Mouse (Mus musculus) midbrain, embryonic 16.5 days (tissue): Measurements from ENCODE around the gene 1810010D01Rik. TPM values are rescaled to one million over a fixed set of nuclear protein-coding genes. Genes with fewer than 3 reads are reported as not detected.
A peak's percentile ranks its signal among the peaks of the same experiment; 100 is the strongest.

Experiments
- ATAC-seq: fragments of 200-750 bp; cut with Nextera tagmentation; 2 replicates; pipeline ENCODE4 v1.8.0; 2017; ENCODE audit warnings: moderate TSS enrichment
- H3K27ac ChIP-seq: fragments of 300-500 bp; sonication (generic); 2 replicates; pipeline ENCODE4 v1.5.1; 2014; ENCODE audit warnings: mild to moderate bottlenecking, low read length, mixed read lengths
- H3K27me3 ChIP-seq: fragments of 300-500 bp; sonication (generic); 2 replicates; pipeline ENCODE4 v1.6.1; 2014; ENCODE audit warnings: low read depth, low read length, mixed read lengths; ENCODE audit not compliant: control insufficient read depth, insufficient read depth
- H3K36me3 ChIP-seq: fragments of 300-500 bp; sonication (generic); 2 replicates; pipeline ENCODE4 v1.6.1; 2014; ENCODE audit warnings: mild to moderate bottlenecking, low read length, moderate library complexity, mixed read lengths; ENCODE audit not compliant: control insufficient read depth, insufficient read depth
- H3K4me1 ChIP-seq: fragments of 300-500 bp; sonication (generic); 2 replicates; pipeline ENCODE4 v1.6.1; 2014; ENCODE audit warnings: mild to moderate bottlenecking, low read length, mixed read lengths; ENCODE audit not compliant: control insufficient read depth, insufficient read depth
- H3K4me2 ChIP-seq: fragments of 300-500 bp; sonication (generic); 2 replicates; pipeline ENCODE4 v1.6.1; 2014; ENCODE audit warnings: mild to moderate bottlenecking, low read length, mixed read lengths
- H3K4me3 ChIP-seq: fragments of 300-500 bp; sonication (generic); 2 replicates; pipeline ENCODE4 v1.5.1; 2014; ENCODE audit warnings: low read depth, mild to moderate bottlenecking, low read length, moderate library complexity, mixed read lengths
- H3K9ac ChIP-seq: fragments of 300-500 bp; sonication (generic); 2 replicates; pipeline ENCODE4 v1.6.1; 2014; ENCODE audit warnings: low read depth, low read length, mixed read lengths
- H3K9me3 ChIP-seq: fragments of 300-500 bp; sonication (generic); replicated peaks from 2 replicates; pipeline ENCODE4 v1.6.1; 2014; ENCODE audit warnings: mild to moderate bottlenecking, low read length, mixed read lengths; ENCODE audit not compliant: control insufficient read depth, poor library complexity, severe bottlenecking
- WGBS: fragments of 180-500 bp; shearing (Covaris S2); extraction: QIAGEN DNeasy Blood & Tissue Kit; methylation state at CpG from one replicate; pipeline ENCODE4 v1.1.7; 2014; 5-methylcytosine and 5-hydroxymethylcytosine counted together
- polyA plus RNA-seq: library from polyadenylated mRNA; unstranded; fragments of >200 nt; fragmentation: Nextera tagmentation; extraction: Ambion mirVana; gene quantifications from 2 replicates; pipeline ENCODE4 v1.2.1, GENCODE M21; 2015

The 1810010D01Rik gene
- polyA plus RNA-seq, 1 experiment from 2014 or later = 0.36 TPM

DNA sequence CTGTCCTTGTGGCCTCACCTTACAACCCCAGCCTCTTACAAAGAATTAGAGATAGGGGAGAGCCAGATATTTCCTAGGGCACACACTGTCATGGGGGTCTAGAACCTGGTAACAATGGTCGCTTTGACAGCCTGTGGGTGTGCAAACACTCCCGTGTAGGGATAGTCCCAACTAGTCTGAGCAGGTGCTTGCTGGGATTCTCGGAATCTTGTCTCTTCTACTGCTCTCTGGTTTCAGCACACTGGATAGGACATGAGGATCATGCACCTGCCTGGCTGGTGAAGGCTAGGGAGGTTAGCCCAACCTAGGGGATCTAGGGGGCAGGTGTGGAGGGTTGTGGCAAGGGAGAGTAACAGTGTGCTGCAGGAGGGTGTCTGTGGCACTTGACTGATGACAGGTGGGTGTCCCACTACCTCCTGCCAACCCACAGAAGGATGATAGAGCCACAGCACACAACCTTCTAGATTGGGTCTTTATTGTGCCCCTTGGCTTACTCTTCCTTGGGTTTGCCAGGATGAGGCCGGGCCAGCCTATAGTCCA, 2.5 kb downstream of the 1810010D01Rik start:
- Histone ChIP-seq H3K9ac (peak overlapping the region; percentile 75; the same call in 1 of the 2 replicates), H3K27me3 (no peaks in the 10 kb centered on the region), H3K9me3 (0 out of 2 replicates have a peak, but pooled peaks cover 3% of the 10 kb centered on the region), H3K4me1 (peaks cover 11% of the 10 kb centered on the region), H3K4me2 (no peak overlapping the region), H3K36me3 (no peaks in the 10 kb centered on the region), H3K4me3 (no peak overlapping the region), H3K27ac (peak overlapping the region; percentile 79)
- no peak for ATAC-seq
- 78% methylated on average over 4 of the region's 4 CpGs for WGBS

DNA sequence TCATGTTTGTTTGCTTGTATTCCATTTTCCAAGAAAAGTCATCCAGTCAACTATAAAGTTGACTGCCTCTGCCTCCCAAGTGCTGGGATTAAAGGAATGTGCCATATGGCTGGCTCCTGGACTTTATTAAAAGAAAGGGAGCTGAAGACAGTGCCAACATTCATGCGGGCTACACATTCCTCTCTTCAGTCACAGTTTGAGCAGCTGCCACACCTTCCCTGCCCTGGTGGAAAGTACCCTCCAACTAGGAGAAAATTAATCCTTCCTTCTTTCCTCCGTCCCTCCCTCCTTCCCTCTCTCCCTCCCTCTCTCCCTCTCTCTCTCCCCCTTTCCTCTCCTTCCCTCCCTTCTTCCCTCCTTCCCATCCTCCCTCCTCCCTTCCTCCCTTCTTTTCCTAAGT, 8.2 kb downstream of the 1810010D01Rik start:
- Histone ChIP-seq H3K9ac (no peak overlapping the region), H3K4me1 (no peaks in the 10 kb centered on the region), H3K36me3 (no peaks in the 10 kb centered on the region), H3K9me3 (0 out of 2 replicates have a peak, but pooled peaks cover 3% of the 10 kb centered on the region), H3K27ac (no peak overlapping the region), H3K4me2 (no peak overlapping the region), H3K27me3 (no peaks in the 10 kb centered on the region), H3K4me3 (no peak overlapping the region)
- 52% methylated on average over 2 of the region's 2 CpGs for WGBS
- ATAC-seq = no peak

DNA sequence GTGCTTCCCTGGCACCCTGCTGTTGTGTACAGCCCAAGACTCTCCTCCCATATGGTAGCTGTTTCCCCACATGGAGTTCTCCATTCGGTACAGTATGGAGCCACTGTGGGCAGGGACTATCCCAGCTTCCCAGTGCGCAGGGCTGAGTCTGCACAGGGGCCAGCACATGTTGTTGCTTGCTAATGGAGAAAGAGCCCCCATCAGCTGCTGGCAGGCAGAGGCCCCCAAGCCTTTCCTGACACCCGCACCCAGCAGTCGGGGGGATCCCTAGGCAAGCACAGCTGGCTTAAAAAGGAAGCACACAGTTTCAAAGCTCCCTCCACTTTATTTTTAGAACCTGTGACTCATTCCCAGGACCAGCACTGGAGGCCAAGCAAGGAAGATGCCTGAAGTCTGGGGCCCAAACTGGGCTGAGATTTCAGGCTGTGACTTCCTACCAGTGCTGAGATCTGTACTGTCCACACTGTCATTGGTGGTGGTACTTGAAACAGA, 9.7 kb downstream of the 1810010D01Rik start:
- WGBS = 66% methylated on average over 4 of the region's 4 CpGs
- Histone ChIP-seq H3K27ac (no peak overlapping the region), H3K36me3 (no peaks in the 10 kb centered on the region), H3K4me1 (no peaks in the 10 kb centered on the region), H3K9ac (no peak overlapping the region), H3K4me2 (no peak overlapping the region), H3K9me3 (0 out of 2 replicates have a peak, but pooled peaks cover 3% of the 10 kb centered on the region), H3K4me3 (no peak overlapping the region), H3K27me3 (no peaks in the 10 kb centered on the region)
- no peak for ATAC-seq

DNA sequence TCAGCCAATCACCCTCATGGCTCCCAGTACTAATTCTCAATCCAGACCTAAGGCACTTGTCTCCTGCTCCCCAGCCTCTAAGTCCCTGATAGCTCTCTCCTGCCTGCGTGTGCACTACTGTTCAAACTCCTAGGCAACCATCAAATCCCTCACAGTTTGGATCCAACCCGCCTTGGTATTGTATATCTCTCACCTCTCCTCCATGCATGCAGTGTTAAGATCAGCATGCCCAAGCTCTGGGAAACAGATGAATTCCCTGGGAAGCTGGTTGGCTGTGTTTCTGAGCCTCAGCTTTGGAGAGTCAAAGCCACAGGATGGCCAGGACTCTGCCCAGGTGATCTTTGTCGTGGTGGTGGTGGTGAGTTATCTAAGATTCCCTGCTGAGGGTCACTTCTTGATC, 10.2 kb downstream of the 1810010D01Rik start:
- H3K27me3 ChIP-seq = no peaks in the 10 kb centered on the region
- H3K9me3 ChIP-seq = 0 out of 2 replicates have a peak, but pooled peaks cover 3% of the 10 kb centered on the region
- WGBS = 31% methylated on average over 3 of the region's 3 CpGs
- H3K9ac ChIP-seq = no peak overlapping the region
- H3K27ac ChIP-seq = no peak overlapping the region
- ATAC-seq = no peak
- no peaks in the 10 kb centered on the region for H3K36me3 ChIP-seq
- H3K4me2 ChIP-seq = no peak overlapping the region
- H3K4me1 ChIP-seq = no peaks in the 10 kb centered on the region
- H3K4me3 ChIP-seq = no peak overlapping the region

- no peak overlapping the region for H3K27ac ChIP-seq
- H3K9ac ChIP-seq = no peak overlapping the region
- H3K9me3 ChIP-seq = 0 out of 2 replicates have a peak, but pooled peaks cover 3% of the 10 kb centered on the region
- no peaks in the 10 kb centered on the region for H3K4me1 ChIP-seq
- H3K4me3 ChIP-seq = no peak overlapping the region
- no peak overlapping the region for H3K4me2 ChIP-seq
- 81% methylated on average over 3 of the region's 3 CpGs for WGBS
- H3K27me3 ChIP-seq = no peaks in the 10 kb centered on the region
- no peak for ATAC-seq
- H3K36me3 ChIP-seq = no peaks in the 10 kb centered on the region
Observed at GRCm38 (mm10) chr7:145197042-145197441, 10.9 kb downstream of the 1810010D01Rik start.

GRCm38 (mm10) chr7:145196340-145196739, 11.6 kb downstream of the 1810010D01Rik start:
- Histone ChIP-seq H3K4me2 (no peak overlapping the region), H3K36me3 (no peaks in the 10 kb centered on the region), H3K9me3 (0 out of 2 replicates have a peak, but pooled peaks cover under 1% of the 10 kb centered on the region), H3K4me1 (no peaks in the 10 kb centered on the region), H3K9ac (no peak overlapping the region), H3K4me3 (no peak overlapping the region), H3K27me3 (no peaks in the 10 kb centered on the region), H3K27ac (no peak overlapping the region)
- ATAC-seq = no peak
- WGBS = 81% methylated on average over 6 of the region's 6 CpGs

- H3K4me1 ChIP-seq = no peaks in the 10 kb centered on the region
- H3K9me3 ChIP-seq = no peaks in the 10 kb centered on the region
- H3K4me3 ChIP-seq = no peak overlapping the region
- H3K4me2 ChIP-seq = no peak overlapping the region
- no peaks in the 10 kb centered on the region for H3K36me3 ChIP-seq
- H3K27ac ChIP-seq = no peak overlapping the region
- no peak overlapping the region for H3K9ac ChIP-seq
- 63% methylated on average over 5 of the region's 5 CpGs for WGBS
- ATAC-seq = 0 out of 2 replicates have a peak, but pooled peaks have one; percentile 32
- H3K27me3 ChIP-seq = no peaks in the 10 kb centered on the region
Observed at GRCm38 (mm10) chr7:145195186-145195927, 12.6 kb downstream of the 1810010D01Rik start.

DNA sequence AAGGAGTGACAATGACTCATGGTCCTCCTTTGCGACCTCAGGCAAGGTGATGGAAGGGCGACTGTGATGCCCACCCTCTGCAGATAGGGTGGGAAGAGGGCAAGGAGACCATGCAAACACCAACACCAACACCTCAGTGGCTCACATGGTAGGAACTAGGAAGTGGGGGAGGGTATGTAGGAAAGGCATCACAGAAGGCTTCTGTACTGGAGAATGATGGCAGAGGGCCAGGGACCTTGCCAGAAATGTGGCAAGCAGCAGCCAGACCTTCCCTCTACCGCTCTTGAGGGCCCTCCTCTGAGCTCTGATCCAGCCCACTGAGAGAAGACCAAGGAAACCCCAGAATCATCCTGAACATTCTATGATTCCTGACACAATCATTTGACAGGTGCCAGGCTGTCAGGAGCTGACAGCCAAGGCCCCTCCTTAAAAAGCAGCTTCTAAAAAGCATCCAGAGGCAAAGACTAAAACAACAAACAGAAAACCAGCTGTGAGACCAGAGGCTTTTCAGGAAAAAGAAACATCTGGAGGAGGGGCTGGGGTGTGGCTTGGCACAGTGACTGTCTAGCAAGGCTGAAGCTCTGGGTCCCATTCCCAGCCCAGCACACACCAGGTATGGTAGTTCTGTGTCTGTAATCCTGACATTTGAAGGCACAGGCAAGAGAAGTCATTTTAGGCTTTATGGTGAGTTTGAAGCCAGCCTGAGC, 13.3 kb downstream of the 1810010D01Rik start:
- Histone ChIP-seq H3K4me2 (no peak overlapping the region), H3K4me1 (no peaks in the 10 kb centered on the region), H3K27me3 (no peaks in the 10 kb centered on the region), H3K9ac (no peak overlapping the region), H3K27ac (no peak overlapping the region), H3K36me3 (no peaks in the 10 kb centered on the region), H3K9me3 (no peaks in the 10 kb centered on the region), H3K4me3 (no peak overlapping the region)
- ATAC-seq = no peak
- 77% methylated on average over 3 of the region's 3 CpGs for WGBS
